Mouse (Mus musculus) retina, postnatal 7 days (tissue): ENCODE results near the gene Clip3.

Source experiments
- DNase-seq: peaks from one replicate; pipeline ENCODE4 v3.0.0-alpha.2; 2012; ENCODE audit warnings: low read depth, low spot score

The Clip3 gene

DNA sequence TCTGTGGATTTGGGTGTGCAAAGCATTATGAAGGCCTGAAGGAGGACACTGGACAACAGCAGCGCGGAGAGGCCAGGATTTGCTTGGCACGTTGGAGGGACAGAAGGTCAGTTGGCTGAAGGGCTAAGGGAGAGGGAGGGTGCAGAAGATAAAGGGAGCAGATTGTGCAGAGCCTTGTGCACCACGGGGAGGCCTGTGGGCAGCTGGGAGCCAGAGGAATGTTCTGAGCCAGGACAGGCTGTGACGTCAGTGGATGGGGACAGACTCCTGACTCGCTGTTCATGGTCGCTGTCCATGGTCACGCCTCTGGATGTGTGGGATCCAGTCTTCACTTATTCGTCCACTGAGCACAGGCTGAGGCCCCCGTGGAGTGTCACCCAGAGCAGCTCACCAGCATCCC is 3.6 kb downstream of the Clip3 start:
- no peak for DNase-seq

DNA sequence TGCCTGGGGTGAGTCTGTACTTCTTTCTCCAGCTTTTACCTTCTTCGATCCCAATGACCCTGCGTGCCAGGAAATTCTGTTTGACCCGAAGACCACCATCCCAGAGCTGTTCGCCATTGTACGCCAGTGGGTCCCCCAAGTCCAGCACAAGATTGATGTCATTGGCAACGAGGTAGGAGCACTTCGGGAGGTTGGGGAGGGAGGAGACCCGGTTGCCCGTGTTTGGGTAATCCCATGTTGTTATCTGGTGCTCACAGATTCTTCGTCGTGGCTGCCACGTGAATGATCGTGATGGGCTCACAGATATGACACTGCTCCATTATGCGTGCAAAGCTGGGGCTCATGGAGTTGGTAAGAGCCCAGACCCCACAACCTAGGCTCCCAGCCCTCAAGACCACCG is 5.3 kb downstream of the Clip3 start:
- no peak for DNase-seq

DNA sequence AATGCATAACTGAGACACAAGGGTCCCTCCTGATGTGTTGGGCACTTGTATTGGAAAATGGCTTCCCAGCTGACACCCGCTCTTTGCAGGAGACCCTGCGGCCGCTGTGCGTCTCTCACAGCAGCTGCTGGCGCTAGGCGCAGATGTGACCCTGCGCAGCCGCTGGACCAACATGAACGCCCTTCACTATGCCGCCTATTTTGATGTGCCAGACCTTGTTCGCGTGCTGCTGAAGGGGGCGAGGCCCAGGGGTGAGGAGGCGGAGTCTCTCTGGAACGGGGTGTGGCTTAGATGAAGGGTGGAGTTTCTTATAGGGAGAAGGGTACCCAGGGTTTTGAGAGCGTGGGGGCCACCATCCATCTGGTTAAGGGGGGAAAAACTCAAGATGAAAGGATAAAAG is 5.7 kb downstream of the Clip3 start:
- DNase-seq = no peak

DNA sequence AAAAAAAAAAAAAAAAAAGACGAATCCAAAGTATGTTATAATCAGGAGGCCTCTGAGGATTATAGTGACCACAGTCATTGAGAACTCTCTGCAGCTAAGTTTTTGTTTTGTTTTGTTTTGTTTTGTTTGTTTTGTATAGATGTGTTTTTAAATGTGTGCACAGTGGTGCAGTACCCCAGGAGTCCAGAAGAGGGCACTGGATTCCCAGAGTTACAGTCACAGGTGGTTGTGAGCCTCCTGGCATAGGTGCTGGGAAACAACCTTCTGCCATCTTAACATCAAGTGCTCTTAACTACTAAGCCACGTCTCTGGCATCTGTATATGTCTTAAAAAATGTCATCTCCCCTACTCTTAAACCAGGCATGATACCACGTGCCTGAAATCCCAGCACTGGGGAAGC is 9.4 kb downstream of the Clip3 start:
- no peak for DNase-seq

DNA sequence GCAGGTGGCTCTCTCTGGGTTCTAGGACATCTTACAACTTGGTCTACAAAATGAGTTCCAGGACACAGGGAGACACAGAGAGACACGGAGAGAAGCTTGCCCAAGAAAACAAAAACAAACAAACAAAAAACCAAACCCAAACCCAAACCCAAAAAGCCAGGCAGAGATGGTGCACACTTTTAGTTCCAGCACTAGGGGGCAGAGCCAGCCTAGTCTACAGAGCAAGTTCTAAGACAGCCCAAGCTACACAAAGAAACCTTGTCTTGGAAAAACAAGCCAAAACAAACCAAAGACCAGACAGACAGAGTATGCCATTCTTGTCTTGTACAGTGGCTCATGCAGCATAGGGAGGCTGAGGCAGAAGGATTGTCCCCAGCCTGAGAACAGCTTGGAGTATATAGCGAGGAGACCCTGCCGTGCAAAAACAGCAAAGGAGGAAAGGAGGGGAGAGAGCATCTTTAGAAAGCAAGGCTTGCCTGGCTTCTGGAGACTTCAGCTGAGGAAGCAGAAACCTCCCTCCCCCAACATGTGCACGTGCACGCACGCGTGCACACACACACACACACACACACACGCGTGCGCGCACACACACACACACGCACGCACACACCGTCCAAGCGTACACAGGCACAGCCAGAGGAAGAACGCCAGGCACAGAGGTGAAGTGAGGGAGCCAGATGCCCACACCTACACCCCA is 14.7 kb downstream of the Clip3 start:
- no peak for DNase-seq

DNA sequence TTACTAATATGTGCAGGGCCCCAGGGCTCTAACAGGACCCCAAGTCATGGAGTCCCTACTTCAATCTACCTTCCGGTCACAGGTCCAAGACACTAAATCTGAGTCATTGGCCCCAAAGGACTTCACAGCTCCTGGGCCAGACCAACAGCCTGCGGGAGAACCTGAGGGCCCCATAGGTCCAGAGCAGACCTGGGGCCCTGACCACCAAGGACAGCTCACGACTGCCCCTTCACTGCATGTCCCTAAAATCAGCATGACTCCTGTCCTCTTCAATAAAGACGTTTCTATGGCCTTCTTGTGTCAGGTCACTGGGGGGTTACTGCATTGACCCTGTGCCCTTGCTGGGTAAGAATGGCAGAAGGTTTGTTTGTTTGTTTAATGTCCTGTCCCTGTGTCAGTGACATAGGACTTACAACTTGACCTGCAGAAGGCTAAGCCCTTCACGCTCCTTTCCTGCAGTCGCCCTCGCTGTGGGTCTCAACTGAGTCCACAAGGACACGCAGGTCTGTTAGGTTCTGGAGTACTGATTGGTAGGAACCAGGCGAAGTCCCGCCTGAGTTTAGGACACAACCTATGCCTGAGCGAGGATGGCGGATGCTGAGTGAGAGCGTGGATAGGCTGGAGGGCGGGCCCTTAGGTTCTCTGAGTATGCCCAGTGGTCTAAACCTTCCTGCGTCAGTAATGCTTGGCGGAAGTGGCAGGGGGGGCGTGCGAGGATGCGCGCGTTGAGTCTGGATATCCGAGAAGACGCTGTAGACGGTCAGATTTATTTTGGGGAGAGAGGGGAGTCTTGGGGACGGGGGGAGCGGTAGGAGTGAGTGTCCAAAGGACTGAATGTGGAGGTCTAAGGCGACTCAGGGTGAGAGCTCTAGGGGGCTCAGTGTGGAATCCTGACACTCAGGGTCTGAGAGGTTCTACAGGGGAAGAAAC is 16.8 kb downstream of the Clip3 start, which contains the start of gene Alkbh6:
TSS of gene Alkbh6 (plus strand) at position 642 of the 930 bp plus-strand sequence.
- DNase-seq = peak; percentile 85

DNA sequence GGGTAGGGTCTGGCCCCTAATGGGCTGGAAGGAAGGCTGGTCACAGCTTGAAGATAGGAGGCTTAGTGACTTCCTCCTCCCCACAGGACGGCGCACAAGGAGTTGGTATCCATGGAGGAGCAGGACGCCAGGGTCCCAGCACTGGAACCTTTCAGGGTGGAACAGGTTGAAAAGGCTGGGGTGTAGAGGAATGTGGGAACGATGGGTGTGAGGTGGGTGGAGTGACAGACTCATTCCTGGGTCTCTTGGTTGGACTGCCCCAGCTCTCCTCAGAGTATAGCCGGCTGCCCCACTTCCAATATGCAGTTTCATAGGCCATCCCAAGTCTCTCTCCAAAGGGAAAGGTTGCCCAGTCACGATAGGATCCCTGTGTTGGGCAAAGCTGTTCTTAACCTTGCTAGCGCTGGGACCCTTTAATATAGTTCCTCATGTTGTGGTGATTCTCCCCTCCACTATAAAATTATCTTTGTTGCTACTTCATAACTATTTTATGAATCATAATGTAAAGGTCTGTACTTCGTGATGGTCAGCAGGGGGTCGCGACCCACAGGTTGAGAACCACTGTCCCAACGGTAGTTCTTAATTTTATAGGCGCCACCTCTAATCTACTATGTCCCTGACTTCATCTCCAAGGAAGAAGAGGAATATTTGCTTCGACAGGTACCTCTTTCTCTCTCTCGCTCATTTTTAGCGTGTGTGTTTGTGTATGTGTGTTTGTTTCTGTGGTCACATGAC is 18.0 kb downstream of the Clip3 start:
- no peak for DNase-seq

DNA sequence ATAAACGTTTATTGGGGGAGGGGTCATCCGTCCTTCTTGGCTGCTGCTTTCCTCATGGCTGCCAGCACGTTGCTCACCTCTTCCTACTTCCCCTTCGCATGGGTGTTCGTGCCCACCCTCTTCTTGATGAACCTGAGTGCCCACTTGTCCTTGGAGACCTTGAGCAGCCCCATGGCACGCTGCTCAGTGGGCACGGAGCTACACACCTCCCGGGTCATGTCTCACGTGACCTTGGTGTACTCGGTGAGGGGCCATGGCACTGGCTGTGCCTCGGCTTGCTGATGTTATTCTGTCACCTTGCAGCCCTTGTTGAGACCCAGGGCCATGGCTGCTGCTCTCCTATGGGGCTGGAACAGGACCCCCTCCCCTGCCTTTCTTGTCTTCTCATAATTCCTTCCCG is 18.6 kb downstream of the Clip3 start:
- no peak for DNase-seq

DNA sequence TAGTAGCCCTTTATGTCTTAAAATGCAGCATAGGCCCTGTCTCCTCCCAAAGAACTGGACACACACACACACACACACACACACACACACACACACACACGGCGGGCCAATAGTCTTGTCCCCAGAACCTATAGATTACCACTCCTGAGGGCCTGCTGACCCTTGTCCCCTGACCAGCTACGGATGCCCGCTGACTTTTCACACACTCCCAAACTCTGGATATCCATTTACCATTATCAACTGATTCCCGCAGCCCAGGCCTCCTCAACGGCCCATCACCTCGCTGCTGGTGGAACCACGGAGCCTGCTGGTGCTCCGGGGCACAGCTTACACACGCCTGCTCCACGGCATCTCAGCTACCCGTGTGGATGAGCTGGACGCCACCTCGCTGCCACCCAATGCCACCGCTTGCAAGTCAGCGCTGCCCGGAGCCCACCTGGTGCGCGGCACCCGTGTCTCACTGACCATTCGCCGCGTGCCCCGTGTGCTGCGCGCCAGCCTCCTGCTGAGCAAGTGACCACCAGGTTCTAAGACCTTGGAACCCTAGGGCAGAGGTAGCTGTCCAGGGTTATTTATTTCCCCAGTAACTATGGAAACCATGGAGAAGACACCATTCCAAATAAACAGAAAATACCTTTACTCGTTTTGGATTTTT is 22.3 kb downstream of the Clip3 start:
- no peak for DNase-seq

DNA sequence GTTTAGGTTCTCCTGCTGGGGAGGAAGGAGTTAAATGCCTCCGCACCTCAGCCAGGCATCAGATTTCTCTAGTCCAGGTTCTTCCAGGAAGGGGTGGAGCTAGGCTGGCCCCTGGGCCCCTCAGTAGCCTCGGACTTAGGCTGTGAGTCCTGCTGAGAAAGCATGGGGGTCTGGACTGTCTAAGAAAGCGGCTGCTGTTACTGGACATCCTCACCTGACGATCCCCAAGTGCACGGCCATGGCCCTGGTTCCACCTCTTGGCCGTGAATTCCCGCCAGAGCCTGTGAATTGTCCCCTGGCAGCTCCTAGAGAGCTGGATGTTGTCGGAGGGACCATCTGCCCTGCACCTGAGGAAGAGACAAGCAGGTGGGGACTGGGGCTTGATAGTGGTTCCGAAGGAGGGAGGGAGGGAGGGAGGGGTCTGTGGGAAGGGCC is 23.2 kb downstream of the Clip3 start, which contains the start of gene Syne4:
TSS of gene Syne4 (plus strand) at position 87 of the 435 bp plus-strand sequence.
- no peak for DNase-seq

DNA sequence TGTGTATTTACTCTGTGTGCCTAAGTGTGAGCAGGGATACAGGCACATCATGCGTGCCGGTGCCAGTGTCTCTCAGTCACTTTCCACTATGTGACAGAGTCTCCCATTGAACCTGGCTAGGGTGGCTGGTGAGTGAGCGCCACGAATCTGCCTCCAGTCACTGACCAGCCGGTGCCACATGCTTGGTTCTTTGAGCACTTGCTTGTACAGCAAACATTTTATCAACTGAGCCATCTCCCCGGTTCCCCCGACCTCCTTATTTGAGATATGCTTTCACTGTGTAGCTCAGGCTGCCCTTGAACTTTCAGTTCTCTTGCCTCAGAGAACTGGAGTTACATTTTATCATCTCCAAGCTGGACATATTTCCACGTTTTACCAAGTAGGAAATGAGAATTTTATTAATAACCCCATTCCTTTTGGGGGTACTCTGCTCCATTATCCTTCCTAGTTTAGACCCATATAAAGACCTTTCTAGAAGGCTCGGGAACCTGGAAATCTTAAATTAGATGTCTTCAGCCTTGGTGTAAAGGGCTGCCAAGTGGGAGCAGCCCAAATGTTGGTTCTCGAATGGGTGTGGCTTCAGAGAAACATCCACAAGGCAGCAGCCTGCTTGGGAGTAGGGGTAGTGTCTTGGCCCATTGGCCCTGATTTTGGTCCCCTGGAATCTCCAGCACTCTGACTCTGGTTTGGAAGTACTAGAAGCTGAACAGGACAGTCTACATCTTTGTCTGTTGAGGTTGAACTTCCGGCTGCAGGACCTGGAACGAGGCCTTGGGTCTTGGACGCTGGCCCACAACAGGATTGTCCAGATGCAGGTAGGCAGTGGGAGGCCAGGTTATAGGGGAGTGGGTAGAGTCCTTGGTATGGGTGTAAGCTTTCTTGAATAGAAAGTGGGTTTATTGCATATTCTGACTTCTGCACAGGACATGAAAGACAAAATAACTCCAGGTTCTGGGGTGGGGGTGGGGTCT is 24.3 kb downstream of the Clip3 start:
- DNase-seq = no peak

DNA sequence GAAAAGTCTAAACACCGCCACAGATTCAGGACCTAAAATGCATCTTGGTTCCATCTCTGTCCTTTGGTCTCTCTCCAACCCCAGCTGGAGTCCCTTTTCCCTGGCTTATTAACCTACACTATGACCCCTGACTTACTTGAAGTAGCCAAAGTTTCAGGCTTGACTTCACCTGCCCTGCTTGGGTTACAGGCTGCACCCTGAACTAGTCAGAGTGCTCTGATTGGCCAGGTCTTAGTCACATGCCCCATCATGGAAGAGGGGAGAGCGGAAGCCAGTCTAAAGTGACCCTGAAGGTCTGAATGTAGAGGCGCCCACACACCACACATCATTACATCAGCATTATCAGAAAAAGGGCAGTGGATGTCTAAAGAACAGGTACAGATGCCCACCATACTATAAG is 26.6 kb downstream of the Clip3 start:
- no peak for DNase-seq

DNA sequence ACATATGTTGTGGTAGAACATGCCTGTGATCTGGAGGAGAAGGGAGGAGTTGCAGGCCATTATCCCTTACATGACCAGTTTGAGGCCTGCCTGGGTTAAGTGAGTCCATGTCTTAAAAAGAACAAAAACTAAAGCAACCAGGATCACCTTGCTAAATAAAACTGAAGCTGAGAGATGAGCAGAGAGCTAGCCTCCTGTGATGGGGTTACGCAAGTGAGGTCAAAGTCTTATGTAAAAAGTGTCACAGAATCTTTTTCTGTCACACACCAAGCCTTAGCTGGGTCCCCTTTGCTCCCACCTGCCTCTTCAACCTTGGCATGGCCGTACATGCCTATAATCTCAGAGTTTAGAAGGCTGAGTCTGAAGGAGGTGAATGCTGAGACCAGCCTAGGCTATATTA is 29.4 kb downstream of the Clip3 start:
- DNase-seq = no peak

DNA sequence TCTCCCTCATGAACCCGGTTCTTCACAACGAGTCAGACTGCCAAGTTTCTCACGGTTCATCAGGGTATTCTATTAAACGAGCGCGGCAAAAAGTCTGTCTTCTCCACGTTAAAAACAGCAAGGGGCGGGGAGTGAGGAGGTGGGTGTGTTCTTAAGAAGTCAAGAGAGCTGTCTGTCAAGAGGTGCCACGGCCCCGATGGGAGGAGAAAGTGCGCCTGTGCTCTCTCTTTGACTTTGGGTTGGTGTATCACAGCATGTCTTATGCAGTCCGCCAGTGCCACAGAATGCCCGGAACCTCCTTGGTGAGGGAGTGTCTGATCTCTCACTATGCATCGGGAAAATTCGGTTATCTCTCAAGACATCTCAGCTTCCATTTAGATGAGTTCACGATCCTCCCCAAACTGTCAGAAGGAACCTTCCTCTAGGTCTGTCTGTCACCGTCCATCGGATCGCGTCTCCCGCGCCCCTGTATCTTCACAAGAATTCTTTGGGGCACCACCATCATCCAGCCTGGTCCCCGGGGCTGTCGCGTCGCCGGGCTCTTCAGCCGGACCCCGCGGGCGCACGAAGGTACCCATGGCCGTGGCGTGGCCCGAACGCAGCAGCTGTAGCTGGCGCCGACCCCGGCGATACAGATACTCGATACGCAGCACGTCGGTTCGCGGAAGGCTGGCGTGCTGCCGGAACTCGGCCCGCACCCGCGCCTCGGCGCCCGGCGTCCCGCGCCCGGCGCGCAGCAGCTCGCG is 30.2 kb downstream of the Clip3 start, which contains the start of gene E130208F15Rik:
TSS of gene E130208F15Rik (plus strand) at position 202 of the 746 bp plus-strand sequence.
- no peak for DNase-seq

DNA sequence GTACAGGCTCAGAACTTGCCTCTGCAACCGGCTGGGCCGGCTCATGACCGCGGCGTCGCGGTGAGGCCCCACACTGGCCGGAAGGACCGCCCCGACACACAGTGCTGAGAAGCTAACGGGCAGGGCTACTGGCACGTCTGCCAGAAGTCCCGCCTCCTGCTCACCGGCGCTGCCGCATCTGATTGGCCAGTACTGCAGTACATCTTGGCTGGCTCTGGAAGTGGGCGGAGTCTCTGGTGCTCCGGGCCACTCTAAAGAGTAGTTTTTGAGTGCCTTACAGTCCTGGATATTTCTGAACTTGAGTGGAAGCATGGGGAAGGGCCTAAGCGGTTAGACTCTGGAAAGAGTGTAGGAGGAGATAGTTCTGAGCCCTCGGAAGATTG is 30.7 kb downstream of the Clip3 start:
- DNase-seq = peak; percentile 88

DNA sequence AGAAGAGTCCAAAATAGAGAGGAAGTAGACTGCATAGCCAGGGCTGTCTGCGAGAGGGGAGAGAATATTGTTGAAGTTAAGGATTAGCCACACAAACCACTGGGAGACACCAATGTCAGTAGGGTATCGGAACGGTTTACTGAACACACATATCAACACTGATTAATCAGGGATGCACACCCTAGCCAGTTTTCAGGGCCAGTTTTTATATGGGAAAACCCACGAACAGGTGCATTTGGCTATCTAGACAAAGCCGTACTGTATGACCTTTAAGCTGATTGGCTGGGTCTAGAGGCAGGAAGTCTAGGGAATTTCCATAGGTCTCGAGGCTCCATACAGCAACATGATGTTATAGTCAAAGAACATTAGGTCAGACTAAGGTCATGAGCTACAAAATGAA is 31.3 kb downstream of the Clip3 start:
- DNase-seq = no peak

DNA sequence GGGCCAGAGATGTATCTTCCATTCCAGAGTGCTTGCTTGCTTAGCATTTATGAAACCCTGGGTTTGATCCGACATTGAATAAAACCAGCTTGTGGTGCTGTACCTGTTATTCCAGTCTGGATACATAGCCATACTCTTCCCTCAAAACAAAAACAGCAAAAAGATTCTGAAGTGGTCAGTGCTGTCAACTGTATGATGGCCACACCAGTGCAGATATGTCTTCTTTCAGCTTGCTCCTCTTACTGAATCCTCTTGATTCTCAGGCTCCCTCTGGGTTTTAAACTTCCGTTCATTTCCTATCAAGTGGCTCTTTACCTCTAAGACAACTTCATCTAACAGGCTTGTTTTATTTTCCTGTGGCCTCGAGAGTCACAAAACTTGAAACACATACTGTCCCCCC is 32.3 kb downstream of the Clip3 start, which contains the start of gene Sdhaf1:
TSS of gene Sdhaf1 (minus strand) at position 101 of the 400 bp plus-strand sequence.
- no peak for DNase-seq

DNA sequence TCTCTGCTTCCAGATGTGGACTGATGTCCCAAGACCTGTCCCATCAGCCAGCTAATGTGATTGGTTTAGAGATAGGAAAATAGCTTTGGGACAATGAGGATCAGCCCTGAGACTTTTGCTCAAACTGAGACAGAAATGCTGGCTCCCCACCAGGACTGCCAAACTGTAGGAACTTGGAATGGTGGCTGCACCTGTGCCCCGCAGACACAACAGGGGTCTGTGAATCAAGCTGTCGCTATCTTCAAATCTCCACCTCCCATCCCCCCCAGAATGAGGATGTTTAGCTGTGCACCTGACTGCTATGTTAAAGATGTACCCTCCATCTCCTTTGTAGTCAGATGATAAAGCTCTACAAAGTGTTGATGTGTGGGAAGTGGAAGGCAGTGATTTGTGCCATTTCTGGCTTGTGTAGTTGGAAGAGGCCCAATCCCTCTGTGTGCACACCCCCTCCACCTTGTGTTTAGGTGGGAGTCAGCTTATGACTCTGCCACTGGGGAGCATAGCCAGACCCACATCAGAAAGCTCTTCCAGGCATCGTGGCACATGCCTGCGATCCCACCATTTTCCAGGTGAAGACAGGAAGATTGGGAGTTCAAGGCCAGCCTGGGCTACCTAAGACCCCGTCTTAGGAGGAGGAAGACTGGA is 32.9 kb downstream of the Clip3 start:
- DNase-seq = no peak

DNA sequence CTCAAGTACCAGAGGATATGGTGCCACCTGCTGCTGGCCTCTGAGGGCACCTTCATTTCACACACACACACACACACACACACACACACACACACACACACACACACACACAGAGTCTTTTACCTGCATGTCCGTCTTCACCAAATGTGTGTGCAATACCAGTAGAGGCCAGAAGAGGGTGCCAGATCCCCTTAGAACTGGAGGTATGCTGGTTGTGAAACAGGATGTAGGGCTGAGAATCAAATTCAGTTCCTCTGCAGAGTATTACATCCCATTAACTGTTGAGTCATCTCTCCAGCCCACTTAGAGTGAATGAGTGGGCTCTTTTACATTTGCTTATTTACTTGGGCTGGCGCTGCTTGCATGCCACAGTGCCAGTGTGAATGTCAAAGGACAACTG is 33.8 kb downstream of the Clip3 start:
- DNase-seq = peak; percentile 53
